Mouse (Mus musculus) stomach, postnatal 0 days (tissue): ENCODE measurements around the gene Clec16a. TPM values are rescaled to one million over a fixed set of nuclear protein-coding genes. Genes with fewer than 3 reads are reported as not detected.
A peak's percentile ranks its signal among the peaks of the same experiment; 100 is the strongest.

Source experiments
- ATAC-seq: fragments of 200-750 bp; cut with Nextera tagmentation; 2 replicates; pipeline ENCODE4 v1.8.0; 2017; ENCODE audit not compliant: low FRiP score, low TSS enrichment
- DNase-seq: peaks from one replicate; pipeline ENCODE4 v3.0.0-alpha.2; 2016; ENCODE audit warnings: low spot score
- H3K27ac ChIP-seq: fragments of 300-500 bp; sonication (generic); replicated peaks from 2 replicates; pipeline ENCODE4 v1.5.1; 2014; ENCODE audit warnings: mild to moderate bottlenecking, control low read depth
- H3K27me3 ChIP-seq: fragments of 300-500 bp; sonication (generic); 2 replicates; pipeline ENCODE4 v1.6.1; 2014; ENCODE audit warnings: low read length; ENCODE audit not compliant: control insufficient read depth, insufficient read depth
- H3K36me3 ChIP-seq: fragments of 300-500 bp; sonication (generic); 2 replicates; pipeline ENCODE4 v1.6.1; 2014; ENCODE audit warnings: low read length, mixed read lengths; ENCODE audit not compliant: control insufficient read depth, insufficient read depth
- H3K4me1 ChIP-seq: fragments of 300-500 bp; sonication (generic); replicated peaks from 2 replicates; pipeline ENCODE4 v1.6.1; 2014; ENCODE audit warnings: antibody characterized with exemption; ENCODE audit not compliant: control insufficient read depth, insufficient read depth
- H3K4me2 ChIP-seq: fragments of 300-500 bp; sonication (generic); replicated peaks from 2 replicates; pipeline ENCODE4 v1.6.1; 2014; ENCODE audit warnings: low read depth, mild to moderate bottlenecking, control low read depth, moderate library complexity
- H3K4me3 ChIP-seq: fragments of 300-500 bp; sonication (generic); 2 replicates; pipeline ENCODE4 v1.5.1; 2014; ENCODE audit warnings: low read depth, low read length, control low read depth
- H3K9ac ChIP-seq: fragments of 300-500 bp; sonication (generic); 2 replicates; pipeline ENCODE4 v1.6.1; 2014; ENCODE audit warnings: mild to moderate bottlenecking, low read length, control low read depth, mixed read lengths
- H3K9me3 ChIP-seq: fragments of 300-500 bp; sonication (generic); 2 replicates; pipeline ENCODE4 v1.6.1; 2016; ENCODE audit warnings: low read length; ENCODE audit not compliant: control insufficient read depth
- CTCF ChIP-seq: IDR thresholded peaks from 2 replicates; pipeline ENCODE4 v1.5.1; 2016; ENCODE audit warnings: antibody characterized with exemption, low read depth, mild to moderate bottlenecking, moderate library complexity
- EP300 ChIP-seq: optimal IDR thresholded peaks from 2 replicates; pipeline ENCODE3; 2016; ENCODE audit warnings: antibody characterized with exemption
- WGBS: fragments of 180-500 bp; shearing (Covaris S2); extraction: QIAGEN DNeasy Blood & Tissue Kit; methylation state at CpG from one replicate; pipeline ENCODE4 v1.1.7; 2014; 5-methylcytosine and 5-hydroxymethylcytosine counted together
- polyA plus RNA-seq: library from polyadenylated mRNA; unstranded; fragments of >200 nt; fragmentation: Nextera tagmentation; extraction: Ambion mirVana; gene quantifications from 2 replicates; pipeline ENCODE4 v1.2.1, GENCODE M21; 2015

Clec16a gene
- polyA plus RNA-seq, 1 experiment from 2014 or later = 28.1 TPM

DNA sequence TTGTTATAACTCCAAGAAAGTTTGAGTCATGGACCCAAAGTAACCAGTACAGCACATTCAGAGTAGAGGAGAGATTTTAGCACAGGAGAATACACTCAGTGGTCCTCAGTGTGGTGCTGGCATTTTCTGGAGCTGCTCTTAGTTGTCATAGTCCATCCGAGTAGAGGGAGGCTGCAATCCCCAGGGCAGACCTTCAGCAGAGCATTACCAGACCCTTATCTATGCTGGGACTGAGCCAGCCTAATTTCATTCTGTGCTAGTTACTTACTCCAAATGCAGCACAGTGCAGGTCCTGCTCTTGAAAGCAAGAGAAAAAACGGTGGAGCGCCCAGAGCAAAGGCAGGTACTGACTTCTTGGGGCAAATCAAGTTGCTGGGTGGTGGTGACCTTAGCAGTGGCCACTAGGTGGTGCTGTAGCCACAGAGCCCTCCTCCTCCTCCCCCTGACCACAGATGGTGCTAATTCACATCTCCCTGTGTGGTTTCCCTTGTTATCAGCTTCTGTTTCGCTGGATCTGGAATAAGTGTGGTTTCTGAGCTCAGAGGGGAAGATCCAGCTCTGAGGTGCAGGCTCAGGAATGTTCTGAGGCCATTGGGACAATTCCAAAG, 20.2 kb downstream of the Clec16a start:
- Histone ChIP-seq H3K27me3 (no peaks in the 10 kb centered on the region), H3K4me2 (no peak overlapping the region), H3K4me1 (no peaks in the 10 kb centered on the region), H3K4me3 (no peak overlapping the region), H3K36me3 (peaks cover 8% of the 10 kb centered on the region), H3K27ac (no peak overlapping the region), H3K9ac (no peak overlapping the region), H3K9me3 (no peaks in the 10 kb centered on the region)
- TF ChIP-seq EP300 (no peak), CTCF (peak; percentile 97)
- DNase-seq = peak; percentile 79
- ATAC-seq = peak; percentile 89
- WGBS = 39% methylated on average over 4 of the region's 4 CpGs

DNA sequence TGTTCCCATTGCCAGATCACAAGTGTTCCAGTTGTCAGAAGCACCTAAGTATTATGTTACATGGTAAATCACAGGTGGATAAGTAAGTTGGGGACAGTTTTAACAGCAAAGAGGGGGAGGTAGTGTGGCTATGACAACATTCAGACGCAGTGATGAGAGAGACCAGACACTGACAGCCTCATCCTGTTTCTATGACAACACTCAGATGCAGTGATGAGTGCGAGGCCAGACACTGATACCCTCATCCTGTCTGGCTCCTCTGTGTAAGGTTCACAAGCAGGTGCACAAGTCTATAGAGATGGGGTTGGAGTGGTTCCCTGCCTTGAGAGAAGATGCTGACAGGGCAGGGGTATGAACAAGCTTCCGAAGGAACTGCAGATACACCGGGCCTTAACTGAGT, 22.0 kb downstream of the Clec16a start:
- ATAC-seq = no peak
- H3K9me3 ChIP-seq = no peaks in the 10 kb centered on the region
- no peaks in the 10 kb centered on the region for H3K27me3 ChIP-seq
- H3K4me2 ChIP-seq = no peak overlapping the region
- no peaks in the 10 kb centered on the region for H3K4me1 ChIP-seq
- H3K27ac ChIP-seq = no peak overlapping the region
- TF ChIP-seq EP300 (no peak), CTCF (no peak)
- WGBS = 89% methylated on average over 4 of the region's 4 CpGs
- DNase-seq = no peak
- H3K4me3 ChIP-seq = no peak overlapping the region
- no peak overlapping the region for H3K9ac ChIP-seq
- H3K36me3 ChIP-seq = peaks cover 6% of the 10 kb centered on the region

DNA sequence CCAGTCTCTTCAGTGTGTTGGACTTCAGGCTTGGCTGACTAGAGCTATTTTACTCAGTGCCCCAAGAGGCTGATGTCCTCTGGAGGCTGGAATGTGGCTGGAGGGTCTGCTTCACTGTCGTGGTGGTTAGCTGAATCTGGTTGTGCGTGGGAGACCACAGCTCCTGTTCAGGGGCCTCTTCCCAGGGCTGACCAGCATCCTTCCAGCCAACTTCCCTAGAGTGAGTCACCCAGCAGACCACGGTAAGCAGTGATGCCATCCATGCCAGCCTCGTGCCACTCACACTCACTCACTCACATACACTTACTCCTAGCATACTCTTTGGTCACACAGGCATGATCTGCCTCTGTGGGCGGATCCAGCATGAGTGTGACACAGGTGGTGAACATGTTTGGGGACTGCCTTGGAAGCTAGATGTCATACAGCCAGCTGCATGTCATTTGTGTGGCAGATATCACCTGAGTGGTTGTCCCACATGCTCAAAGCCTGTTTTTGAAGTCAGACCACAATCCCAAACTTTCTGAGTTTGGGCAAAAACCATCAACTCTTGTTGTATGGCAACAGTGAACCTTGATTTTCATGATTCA, 24.8 kb downstream of the Clec16a start:
- DNase-seq = no peak
- ATAC-seq = no peak
- no peak for TF ChIP-seq EP300
- H3K9ac ChIP-seq = no peak overlapping the region
- no peak overlapping the region for H3K27ac ChIP-seq
- no peaks in the 10 kb centered on the region for H3K4me1 ChIP-seq
- H3K4me3 ChIP-seq = no peak overlapping the region
- H3K36me3 ChIP-seq = peaks cover 5% of the 10 kb centered on the region; the same call in 1 of the 2 replicates
- no peak overlapping the region for H3K4me2 ChIP-seq
- H3K27me3 ChIP-seq = no peaks in the 10 kb centered on the region
- WGBS = 79% methylated on average over 5 of the region's 5 CpGs
- no peaks in the 10 kb centered on the region for H3K9me3 ChIP-seq

DNA sequence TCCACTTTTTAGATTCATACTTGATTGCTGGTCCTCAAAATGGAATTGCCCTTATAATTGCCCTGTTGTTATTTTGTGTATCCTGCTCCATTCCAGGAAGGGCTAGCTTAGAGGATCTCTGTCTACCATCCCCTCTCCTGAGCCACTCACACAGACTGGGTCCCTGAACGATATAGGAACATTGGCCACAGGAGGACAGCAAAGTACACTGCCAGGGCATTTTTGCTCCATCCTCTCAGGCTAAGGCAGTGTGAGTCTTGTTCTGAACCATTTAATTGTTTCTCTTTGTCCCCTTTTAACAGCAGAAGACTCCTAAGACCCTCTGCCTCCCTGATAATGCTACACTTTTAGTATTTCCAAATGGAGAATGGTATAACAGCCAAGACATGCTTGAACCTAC, 25.6 kb downstream of the Clec16a start:
- no peak overlapping the region for H3K9ac ChIP-seq
- WGBS = 67% methylated on average over 1 of the region's 1 CpGs
- no peaks in the 10 kb centered on the region for H3K27me3 ChIP-seq

DNA sequence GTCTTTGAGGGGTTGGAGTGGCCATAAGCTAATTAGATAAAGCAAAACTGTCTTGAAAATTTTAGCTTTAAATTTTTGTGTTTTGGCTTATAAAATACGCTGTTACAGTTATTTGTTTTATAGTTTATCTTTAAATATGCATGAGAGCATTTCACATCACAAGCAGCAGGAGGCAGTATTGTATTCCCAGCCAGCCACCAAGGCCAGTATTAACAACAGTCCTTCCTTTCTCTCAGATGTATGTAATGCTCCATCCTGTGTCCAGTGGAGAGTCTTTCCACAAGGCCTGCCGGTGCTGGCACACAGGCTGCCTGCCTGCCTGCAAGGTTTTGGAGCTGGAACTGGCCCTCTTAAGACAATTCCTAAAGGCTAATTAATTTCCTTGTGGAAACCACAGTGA, 26.7 kb downstream of the Clec16a start:
- H3K4me1 ChIP-seq = no peaks in the 10 kb centered on the region
- H3K9me3 ChIP-seq = no peaks in the 10 kb centered on the region
- peak; percentile 86 for TF ChIP-seq CTCF
- TF ChIP-seq EP300 = no peak
- ATAC-seq (peak; percentile 63; the same call in 1 of the 2 replicates), DNase-seq (no peak)
- H3K27ac ChIP-seq = no peak overlapping the region
- H3K4me3 ChIP-seq = no peak overlapping the region
- 45% methylated on average over 2 of the region's 2 CpGs for WGBS
- H3K9ac ChIP-seq = no peak overlapping the region
- H3K27me3 ChIP-seq = no peaks in the 10 kb centered on the region
- peaks cover 5% of the 10 kb centered on the region; the same call in 1 of the 2 replicates for H3K36me3 ChIP-seq
- H3K4me2 ChIP-seq = no peak overlapping the region

More for the DNA sequence above, 25.6 kb downstream of the Clec16a start:
- DNase-seq (no peak), ATAC-seq (no peak)
- peaks cover 5% of the 10 kb centered on the region; the same call in 1 of the 2 replicates for H3K36me3 ChIP-seq
- H3K9me3 ChIP-seq = no peaks in the 10 kb centered on the region
- TF ChIP-seq EP300 = no peak
- TF ChIP-seq CTCF = peak; percentile 52
- no peak overlapping the region for H3K4me2 ChIP-seq
- no peak overlapping the region for H3K27ac ChIP-seq
- no peak overlapping the region for H3K4me3 ChIP-seq
- no peaks in the 10 kb centered on the region for H3K4me1 ChIP-seq

DNA sequence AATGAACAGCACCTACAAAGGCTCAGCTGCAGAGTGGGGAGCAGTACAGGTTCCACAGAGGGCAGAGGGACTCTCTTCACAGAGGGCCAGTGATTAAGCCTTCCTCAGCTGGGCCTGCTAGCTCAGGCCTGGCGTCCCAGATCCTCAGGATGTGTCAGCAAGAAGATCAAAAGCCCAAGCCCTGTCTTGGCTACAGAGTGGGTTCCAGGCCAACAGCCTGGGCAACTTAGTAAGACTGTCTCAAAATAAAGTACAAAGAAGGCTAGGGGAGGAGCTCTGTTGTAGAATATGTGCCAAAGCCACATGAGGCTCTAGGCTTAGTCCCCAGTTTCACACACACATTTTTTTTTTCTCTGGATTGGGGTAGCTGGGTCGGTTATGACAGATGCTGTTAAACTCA, 29.8 kb downstream of the Clec16a start:
- no peak overlapping the region for H3K4me3 ChIP-seq
- no peak overlapping the region for H3K9ac ChIP-seq
- H3K4me2 ChIP-seq = no peak overlapping the region
- ATAC-seq (no peak), DNase-seq (no peak)
- no peaks in the 10 kb centered on the region for H3K27me3 ChIP-seq
- peaks cover 5% of the 10 kb centered on the region; the same call in 1 of the 2 replicates for H3K36me3 ChIP-seq
- H3K9me3 ChIP-seq = no peaks in the 10 kb centered on the region
- no peak for TF ChIP-seq CTCF
- no peak for TF ChIP-seq EP300
- no peak overlapping the region for H3K27ac ChIP-seq
- no peaks in the 10 kb centered on the region for H3K4me1 ChIP-seq
- WGBS = 64% methylated on average over 2 of the region's 2 CpGs
